Mouse (Mus musculus) limb, embryonic 13.5 days (tissue): ENCODE measurements around the gene Raver1. TPM values are rescaled to one million over a fixed set of nuclear protein-coding genes. Genes with fewer than 3 reads are reported as not detected.
"Not testable (repeated sequence)": the region's sequence is repeated elsewhere in the genome, so short reads cannot be mapped to it uniquely, and the experiment has no call there.

Source experiments
- ATAC-seq: fragments of 200-750 bp; cut with Nextera tagmentation; 2 replicates; pipeline ENCODE4 v1.8.0; 2017; ENCODE audit warnings: low read depth, moderate number of reproducible peaks, moderate TSS enrichment; ENCODE audit not compliant: low FRiP score
- H3K27ac ChIP-seq: fragments of 300-500 bp; sonication (generic); 2 replicates; pipeline ENCODE4 v1.5.1; 2015; ENCODE audit warnings: inconsistent platforms, mild to moderate bottlenecking, moderate library complexity
- H3K27me3 ChIP-seq: fragments of 300-500 bp; sonication (generic); 2 replicates; pipeline ENCODE4 v1.6.1; 2015; ENCODE audit warnings: mild to moderate bottlenecking, inconsistent platforms
- H3K36me3 ChIP-seq: fragments of 300-500 bp; sonication (generic); 2 replicates; pipeline ENCODE4 v1.6.1; 2015; ENCODE audit warnings: inconsistent platforms, mild to moderate bottlenecking, moderate library complexity
- H3K4me1 ChIP-seq: fragments of 300-500 bp; sonication (generic); 2 replicates; pipeline ENCODE4 v1.6.1; 2015; ENCODE audit warnings: inconsistent platforms
- H3K4me2 ChIP-seq: fragments of 300-500 bp; sonication (generic); replicated peaks from 2 replicates; pipeline ENCODE4 v1.6.1; 2015; ENCODE audit warnings: inconsistent platforms, mild to moderate bottlenecking, moderate library complexity
- H3K4me3 ChIP-seq: fragments of 300-500 bp; sonication (generic); 2 replicates; pipeline ENCODE4 v1.5.1; 2015; ENCODE audit warnings: moderate library complexity, mild to moderate bottlenecking, inconsistent platforms
- H3K9ac ChIP-seq: fragments of 300-500 bp; sonication (generic); 2 replicates; pipeline ENCODE4 v1.6.1; 2015; ENCODE audit warnings: mild to moderate bottlenecking, inconsistent platforms
- H3K9me3 ChIP-seq: fragments of 300-500 bp; sonication (generic); 2 replicates; pipeline ENCODE4 v1.6.1; 2016; ENCODE audit warnings: inconsistent platforms
- WGBS: fragments of 180-500 bp; shearing (Covaris S2); methylation state at CpG from one replicate; pipeline ENCODE4 v1.1.7; 2015; 5-methylcytosine and 5-hydroxymethylcytosine counted together
- polyA plus RNA-seq: library from polyadenylated mRNA; unstranded; fragments of >200 nt; fragmentation: Nextera tagmentation; extraction: Ambion mirVana; gene quantifications from 2 replicates; pipeline ENCODE4 v1.2.1, GENCODE M21; 2015

Raver1 gene
- polyA plus RNA-seq, 1 experiment from 2014 or later: 63.2 TPM

- peak overlapping the region; percentile 87 for H3K4me3 ChIP-seq
- peaks cover 15% of the 10 kb centered on the region for H3K4me1 ChIP-seq
- WGBS: 16% methylated on average over 4 of the region's 4 CpGs
- H3K9me3 ChIP-seq: no peaks in the 10 kb centered on the region
- H3K36me3 ChIP-seq: peaks cover 60% of the 10 kb centered on the region
- H3K27me3 ChIP-seq: no peaks in the 10 kb centered on the region
- H3K9ac ChIP-seq: peak overlapping the region; percentile 88
- 0 out of 2 replicates have a peak overlapping the region, but pooled peaks have one; percentile 40 for H3K27ac ChIP-seq
- peak; percentile 8; the same call in 1 of the 2 replicates for ATAC-seq
- peak overlapping the region; percentile 76 for H3K4me2 ChIP-seq
Observed at GRCm38 (mm10) chr9:21072641-21073040, 19.2 kb downstream of the Raver1 start.

- Histone ChIP-seq H3K36me3 (peaks cover 62% of the 10 kb centered on the region), H3K4me1 (peaks cover 4% of the 10 kb centered on the region; the same call in 1 of the 2 replicates), H3K27me3 (no peaks in the 10 kb centered on the region), H3K4me3 (no peak within 1 kb of the TSS), H3K9me3 (no peaks in the 10 kb centered on the region), H3K4me2 (no peak within 1 kb of the TSS), H3K27ac (no peak within 1 kb of the TSS), H3K9ac (no peak within 1 kb of the TSS)
- no peak for ATAC-seq
- WGBS: 83% methylated on average over 27 of the region's 27 CpGs
Observed at GRCm38 (mm10) chr9:21067006-21067684, 24.7 kb downstream of the Raver1 start, which contains the start of gene Zglp1. Zglp1 (minus strand) TSS chr9:21067093.

DNA sequence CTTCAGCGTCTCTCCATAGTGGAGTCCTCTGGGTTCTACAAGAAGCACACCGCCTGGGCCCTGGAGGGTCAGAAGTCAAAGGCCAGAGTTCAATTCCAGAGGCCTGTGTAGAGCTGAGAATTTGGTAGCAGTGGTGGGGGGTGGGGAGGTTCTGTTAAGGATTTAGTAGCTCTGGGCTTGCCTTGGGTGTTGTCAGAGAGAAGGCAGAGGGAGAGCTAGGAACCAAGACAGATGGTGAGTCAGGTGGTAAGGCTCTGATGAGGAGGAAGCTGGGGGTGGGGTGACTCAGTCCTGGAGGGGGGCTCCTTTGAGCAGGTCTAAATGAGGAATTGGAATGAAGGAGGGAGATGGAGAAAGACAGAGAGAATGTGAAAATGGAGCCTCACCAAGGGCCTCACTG, 28.9 kb downstream of the Raver1 start:
- Histone ChIP-seq H3K4me2 (no peak overlapping the region), H3K27me3 (no peaks in the 10 kb centered on the region), H3K36me3 (peaks cover 42% of the 10 kb centered on the region), H3K4me1 (no peaks in the 10 kb centered on the region), H3K9ac (no peak overlapping the region), H3K9me3 (no peaks in the 10 kb centered on the region), H3K27ac (no peak overlapping the region), H3K4me3 (no peak overlapping the region)
- no peak for ATAC-seq
- WGBS: 78% methylated on average over 2 of the region's 2 CpGs

GRCm38 (mm10) chr9:21051578-21051977, 40.2 kb downstream of the Raver1 start:
- no peak overlapping the region for H3K9ac ChIP-seq
- no peak overlapping the region for H3K4me3 ChIP-seq
- H3K36me3 ChIP-seq: no peaks in the 10 kb centered on the region
- ATAC-seq: no peak
- WGBS: 64% methylated on average over 10 of the region's 10 CpGs
- H3K4me1 ChIP-seq: no peaks in the 10 kb centered on the region
- H3K9me3 ChIP-seq: no peaks in the 10 kb centered on the region
- H3K27me3 ChIP-seq: peaks cover 2% of the 10 kb centered on the region; the same call in 1 of the 2 replicates
- no peak overlapping the region for H3K27ac ChIP-seq
- H3K4me2 ChIP-seq: no peak overlapping the region

GRCm38 (mm10) chr9:21045235-21045634, 46.6 kb downstream of the Raver1 start:
- H3K36me3 ChIP-seq: no peaks in the 10 kb centered on the region
- 82% methylated on average over 3 of the region's 3 CpGs for WGBS
- H3K9ac ChIP-seq: no peak overlapping the region
- no peaks in the 10 kb centered on the region for H3K4me1 ChIP-seq
- no peak overlapping the region for H3K4me3 ChIP-seq
- peaks cover 6% of the 10 kb centered on the region for H3K27me3 ChIP-seq
- H3K27ac ChIP-seq: no peak overlapping the region
- H3K9me3 ChIP-seq: no peaks in the 10 kb centered on the region
- ATAC-seq: no peak
- no peak overlapping the region for H3K4me2 ChIP-seq

- 52% methylated on average over 1 of the region's 1 CpGs for WGBS
- H3K27me3 ChIP-seq: peaks cover 10% of the 10 kb centered on the region
- not testable (repeated sequence) for H3K27ac ChIP-seq, ATAC-seq, H3K9me3 ChIP-seq, H3K4me1 ChIP-seq, H3K4me3 ChIP-seq, H3K36me3 ChIP-seq, H3K4me2 ChIP-seq, H3K9ac ChIP-seq
Observed at GRCm38 (mm10) chr9:21044785-21045184, 47.0 kb downstream of the Raver1 start.

- no peak overlapping the region for H3K4me2 ChIP-seq
- ATAC-seq: no peak
- H3K27me3 ChIP-seq: peaks cover 22% of the 10 kb centered on the region
- no peak overlapping the region for H3K4me3 ChIP-seq
- no peaks in the 10 kb centered on the region for H3K36me3 ChIP-seq
- H3K9me3 ChIP-seq: 0 out of 2 replicates have a peak, but pooled peaks cover 5% of the 10 kb centered on the region
- 77% methylated on average over 4 of the region's 4 CpGs for WGBS
- H3K4me1 ChIP-seq: no peaks in the 10 kb centered on the region
- H3K9ac ChIP-seq: no peak overlapping the region
- no peak overlapping the region for H3K27ac ChIP-seq
Observed at GRCm38 (mm10) chr9:21043563-21043962, 48.2 kb downstream of the Raver1 start.

DNA sequence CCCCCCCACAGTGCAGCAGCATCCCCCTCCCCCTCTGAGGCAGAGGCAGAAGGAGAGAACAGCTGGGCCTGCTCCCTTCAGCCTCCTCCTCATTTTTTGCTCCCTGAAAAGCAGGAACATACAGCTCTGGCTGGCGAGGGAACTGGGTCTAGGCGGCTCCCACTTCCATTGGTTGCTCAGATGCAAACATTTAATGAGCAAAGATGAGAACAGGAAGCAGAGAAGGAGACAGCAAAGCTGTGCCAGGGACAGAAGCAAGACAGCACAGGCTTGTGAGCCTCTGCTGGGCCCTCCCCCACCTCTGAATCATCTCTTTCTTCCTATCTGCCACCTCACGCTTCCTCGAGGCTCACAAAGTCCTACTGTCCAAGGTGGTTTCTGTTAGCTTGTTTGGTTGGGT, 50.5 kb downstream of the Raver1 start:
- Histone ChIP-seq H3K4me2 (no peak overlapping the region), H3K27me3 (peaks cover 45% of the 10 kb centered on the region), H3K27ac (no peak overlapping the region), H3K4me1 (peaks cover 17% of the 10 kb centered on the region), H3K9ac (no peak overlapping the region), H3K4me3 (no peak overlapping the region), H3K36me3 (no peaks in the 10 kb centered on the region), H3K9me3 (0 out of 2 replicates have a peak, but pooled peaks cover 5% of the 10 kb centered on the region)
- 37% methylated on average over 4 of the region's 4 CpGs for WGBS
- ATAC-seq: no peak

GRCm38 (mm10) chr9:21039779-21040178, 52.0 kb downstream of the Raver1 start:
- Histone ChIP-seq H3K27me3 (peaks cover 60% of the 10 kb centered on the region), H3K9ac (no peak overlapping the region), H3K36me3 (no peaks in the 10 kb centered on the region), H3K4me1 (peaks cover 22% of the 10 kb centered on the region), H3K27ac (no peak overlapping the region), H3K4me3 (no peak overlapping the region), H3K4me2 (no peak overlapping the region), H3K9me3 (0 out of 2 replicates have a peak, but pooled peaks cover 5% of the 10 kb centered on the region)
- 73% methylated on average over 3 of the region's 3 CpGs for WGBS
- ATAC-seq: no peak

DNA sequence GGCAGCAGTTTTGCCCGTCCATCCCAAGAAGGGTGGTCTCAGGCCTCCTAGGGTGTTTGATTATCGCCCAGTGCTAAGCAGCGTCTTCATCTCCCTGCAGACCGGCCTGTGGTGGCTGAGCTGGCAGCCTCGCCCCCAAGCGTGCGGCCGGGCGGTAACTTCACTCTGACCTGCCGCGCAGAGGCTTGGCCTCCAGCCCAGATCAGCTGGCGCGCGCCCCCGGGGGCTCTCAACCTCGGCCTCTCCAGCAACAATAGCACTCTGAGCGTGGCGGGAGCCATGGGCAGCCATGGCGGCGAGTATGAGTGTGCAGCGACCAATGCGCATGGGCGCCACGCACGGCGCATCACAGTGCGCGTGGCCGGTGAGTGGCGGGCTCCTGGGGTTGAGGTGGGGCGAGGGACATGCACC, 54.3 kb downstream of the Raver1 start:
- no peak for ATAC-seq
- no peak overlapping the region for H3K27ac ChIP-seq
- WGBS: 2% methylated on average over 31 of the region's 31 CpGs

DNA sequence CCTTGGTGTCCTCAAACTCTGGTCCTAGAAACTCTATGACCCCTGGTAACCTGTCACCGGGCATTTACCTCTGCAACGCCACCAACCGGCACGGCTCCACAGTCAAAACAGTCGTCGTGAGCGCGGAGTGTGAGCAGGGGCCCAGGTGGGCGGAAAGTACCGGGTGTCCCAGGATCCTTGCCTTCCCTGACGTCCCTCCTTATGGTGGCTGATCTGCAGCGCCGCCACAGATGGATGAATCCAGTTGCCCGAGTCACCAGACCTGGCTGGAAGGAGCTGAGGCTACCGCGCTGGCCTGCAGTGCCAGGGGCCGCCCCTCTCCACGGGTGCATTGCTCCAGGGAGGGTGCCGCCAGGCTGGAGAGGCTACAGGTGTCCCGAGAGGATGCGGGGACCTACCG, 55.1 kb downstream of the Raver1 start:
- H3K4me2 ChIP-seq: peak overlapping the region; percentile 70
- peak overlapping the region; percentile 45 for H3K4me3 ChIP-seq
- 3% methylated on average over 22 of the region's 22 CpGs for WGBS
- no peak overlapping the region for H3K27ac ChIP-seq
- peaks cover 91% of the 10 kb centered on the region for H3K27me3 ChIP-seq
- no peak for ATAC-seq
- H3K9ac ChIP-seq: no peak overlapping the region
- H3K36me3 ChIP-seq: no peaks in the 10 kb centered on the region
- H3K9me3 ChIP-seq: 0 out of 2 replicates have a peak, but pooled peaks cover 5% of the 10 kb centered on the region
- H3K4me1 ChIP-seq: peaks cover 45% of the 10 kb centered on the region

More for the DNA sequence above, 54.3 kb downstream of the Raver1 start:
- Histone ChIP-seq H3K9ac (peak overlapping the region; percentile 51), H3K27me3 (peaks cover 83% of the 10 kb centered on the region), H3K9me3 (0 out of 2 replicates have a peak, but pooled peaks cover 5% of the 10 kb centered on the region), H3K4me3 (peak overlapping the region; percentile 45), H3K36me3 (no peaks in the 10 kb centered on the region), H3K4me2 (peak overlapping the region; percentile 70), H3K4me1 (peaks cover 37% of the 10 kb centered on the region)

- Histone ChIP-seq H3K27me3 (peaks cover 95% of the 10 kb centered on the region), H3K27ac (no peak overlapping the region), H3K4me3 (no peak overlapping the region; the same call in 1 of the 2 replicates), H3K9ac (no peak overlapping the region), H3K36me3 (no peaks in the 10 kb centered on the region), H3K9me3 (0 out of 2 replicates have a peak, but pooled peaks cover 5% of the 10 kb centered on the region), H3K4me2 (no peak overlapping the region), H3K4me1 (peaks cover 50% of the 10 kb centered on the region)
- ATAC-seq: no peak
- WGBS: 9% methylated on average over 20 of the region's 20 CpGs
Observed at GRCm38 (mm10) chr9:21036161-21036560, 55.6 kb downstream of the Raver1 start.
